Mouse (Mus musculus): ENCODE measurements around the gene Eif4ebp2. TPM values are rescaled to one million over a fixed set of nuclear protein-coding genes. Genes with fewer than 3 reads are reported as not detected.

Gene Eif4ebp2
- polyA plus RNA-seq, 1 experiment from 2014 or later: 62.5 TPM

GRCm38 (mm10) chr10:61390148-61390547 lies 62.3 kb downstream of the Eif4ebp2 start:
- Histone ChIP-seq H3K4me2 (replicated peaks; ENCODE audit: low read depth, low read length) (no peak overlapping the region), H3K27ac (ENCODE audit: low read length) (peak overlapping the region; percentile 51; the same call in 1 of the 2 replicates), H3K36me3 (ENCODE audit: insufficient read depth, low read length) (no peaks in the 10 kb centered on the region), H3K9ac (replicated peaks; ENCODE audit: low read depth) (no peak overlapping the region), H3K27me3 (replicated peaks; ENCODE audit: insufficient read depth, low read length) (no peaks in the 10 kb centered on the region), H3K9me3 (ENCODE audit: low read length) (no peaks in the 10 kb centered on the region), H3K4me3 (ENCODE audit: low read depth, low read length) (no peak overlapping the region), H3K4me1 (ENCODE audit: insufficient read depth, low read depth, low read length) (no peaks in the 10 kb centered on the region)
- 41% methylated on average over 2 of the region's 2 CpGs for WGBS
- TF ChIP-seq EP300 (IDR thresholded peaks at IDR 0.05) (peak; percentile 57; the same call in 1 of the 2 replicates), CTCF (IDR thresholded peaks at IDR 0.05) (no peak)
- peak; percentile 7; the same call in 1 of the 2 replicates for ATAC-seq
- DNase-seq (ENCODE audit: low spot score): peak; percentile 67

GRCm38 (mm10) chr10:61389020-61389419 lies 63.4 kb downstream of the Eif4ebp2 start:
- Histone ChIP-seq H3K4me1 (ENCODE audit: insufficient read depth, low read depth, low read length) (peaks cover 2% of the 10 kb centered on the region), H3K4me3 (ENCODE audit: low read depth, low read length) (no peak overlapping the region), H3K27me3 (replicated peaks; ENCODE audit: insufficient read depth, low read length) (no peaks in the 10 kb centered on the region), H3K9ac (replicated peaks; ENCODE audit: low read depth) (no peak overlapping the region), H3K27ac (ENCODE audit: low read length) (no peak overlapping the region), H3K9me3 (ENCODE audit: low read length) (no peaks in the 10 kb centered on the region), H3K36me3 (ENCODE audit: insufficient read depth, low read length) (no peaks in the 10 kb centered on the region), H3K4me2 (replicated peaks; ENCODE audit: low read depth, low read length) (no peak overlapping the region)
- TF ChIP-seq EP300 (IDR thresholded peaks at IDR 0.05) (no peak), CTCF (IDR thresholded peaks at IDR 0.05) (no peak)
- ATAC-seq (no peak), DNase-seq (ENCODE audit: low spot score) (no peak)
- WGBS: 90% methylated on average over 5 of the region's 5 CpGs

- Histone ChIP-seq H3K27ac (ENCODE audit: low read length) (peak overlapping the region; percentile 62; the same call in 1 of the 2 replicates), H3K36me3 (ENCODE audit: insufficient read depth, low read length) (no peaks in the 10 kb centered on the region), H3K4me1 (ENCODE audit: insufficient read depth, low read depth, low read length) (peaks cover 11% of the 10 kb centered on the region), H3K4me3 (ENCODE audit: low read depth, low read length) (no peak overlapping the region), H3K27me3 (replicated peaks; ENCODE audit: insufficient read depth, low read length) (no peaks in the 10 kb centered on the region), H3K9me3 (ENCODE audit: low read length) (no peaks in the 10 kb centered on the region), H3K9ac (replicated peaks; ENCODE audit: low read depth) (no peak overlapping the region), H3K4me2 (replicated peaks; ENCODE audit: low read depth, low read length) (no peak overlapping the region)
- DNase-seq (ENCODE audit: low spot score) (peak; percentile 92), ATAC-seq (peak; percentile 59)
- 36% methylated on average over 6 of the region's 6 CpGs for WGBS
- TF ChIP-seq EP300 (IDR thresholded peaks at IDR 0.05) (peak; percentile 84), CTCF (IDR thresholded peaks at IDR 0.05) (no peak)
Measured at GRCm38 (mm10) chr10:61386284-61386683, 66.2 kb downstream of the Eif4ebp2 start.

- peak overlapping the region; percentile 76 for H3K27ac ChIP-seq (ENCODE audit: low read length)
- peaks cover 13% of the 10 kb centered on the region for H3K4me1 ChIP-seq (ENCODE audit: insufficient read depth, low read depth, low read length)
- no peak overlapping the region for H3K4me3 ChIP-seq (ENCODE audit: low read depth, low read length)
- peak; percentile 86 for DNase-seq (ENCODE audit: low spot score)
- H3K9me3 ChIP-seq (ENCODE audit: low read length): no peaks in the 10 kb centered on the region
- WGBS: 55% methylated on average over 6 of the region's 6 CpGs
- H3K4me2 ChIP-seq (replicated peaks; ENCODE audit: low read depth, low read length): no peak overlapping the region
- H3K9ac ChIP-seq (replicated peaks; ENCODE audit: low read depth): no peak overlapping the region
- H3K27me3 ChIP-seq (replicated peaks; ENCODE audit: insufficient read depth, low read length): no peaks in the 10 kb centered on the region
- H3K36me3 ChIP-seq (ENCODE audit: insufficient read depth, low read length): no peaks in the 10 kb centered on the region
- ATAC-seq: peak; percentile 32
- TF ChIP-seq EP300 (IDR thresholded peaks at IDR 0.05) (no peak), CTCF (IDR thresholded peaks at IDR 0.05) (no peak)
Measured at GRCm38 (mm10) chr10:61385174-61385573, 67.3 kb downstream of the Eif4ebp2 start.

GRCm38 (mm10) chr10:61383715-61384047 lies 68.8 kb downstream of the Eif4ebp2 start:
- H3K4me1 ChIP-seq (ENCODE audit: insufficient read depth, low read depth, low read length): peaks cover 24% of the 10 kb centered on the region
- no peaks in the 10 kb centered on the region for H3K36me3 ChIP-seq (ENCODE audit: insufficient read depth, low read length)
- H3K27ac ChIP-seq (ENCODE audit: low read length): peak overlapping the region; percentile 78; the same call in 1 of the 2 replicates
- no peaks in the 10 kb centered on the region for H3K9me3 ChIP-seq (ENCODE audit: low read length)
- ATAC-seq (0 out of 2 replicates have a peak, but pooled peaks have one; percentile 1), DNase-seq (ENCODE audit: low spot score) (no peak)
- 1% methylated on average over 11 of the region's 11 CpGs for WGBS
- no peak for TF ChIP-seq EP300 (IDR thresholded peaks at IDR 0.05)
- no peak for TF ChIP-seq CTCF (IDR thresholded peaks at IDR 0.05)
- H3K4me2 ChIP-seq (replicated peaks; ENCODE audit: low read depth, low read length): peak overlapping the region; percentile 89
- H3K9ac ChIP-seq (replicated peaks; ENCODE audit: low read depth): peak overlapping the region; percentile 72
- no peaks in the 10 kb centered on the region for H3K27me3 ChIP-seq (replicated peaks; ENCODE audit: insufficient read depth, low read length)
- peak overlapping the region; percentile 76 for H3K4me3 ChIP-seq (ENCODE audit: low read depth, low read length)

DNA sequence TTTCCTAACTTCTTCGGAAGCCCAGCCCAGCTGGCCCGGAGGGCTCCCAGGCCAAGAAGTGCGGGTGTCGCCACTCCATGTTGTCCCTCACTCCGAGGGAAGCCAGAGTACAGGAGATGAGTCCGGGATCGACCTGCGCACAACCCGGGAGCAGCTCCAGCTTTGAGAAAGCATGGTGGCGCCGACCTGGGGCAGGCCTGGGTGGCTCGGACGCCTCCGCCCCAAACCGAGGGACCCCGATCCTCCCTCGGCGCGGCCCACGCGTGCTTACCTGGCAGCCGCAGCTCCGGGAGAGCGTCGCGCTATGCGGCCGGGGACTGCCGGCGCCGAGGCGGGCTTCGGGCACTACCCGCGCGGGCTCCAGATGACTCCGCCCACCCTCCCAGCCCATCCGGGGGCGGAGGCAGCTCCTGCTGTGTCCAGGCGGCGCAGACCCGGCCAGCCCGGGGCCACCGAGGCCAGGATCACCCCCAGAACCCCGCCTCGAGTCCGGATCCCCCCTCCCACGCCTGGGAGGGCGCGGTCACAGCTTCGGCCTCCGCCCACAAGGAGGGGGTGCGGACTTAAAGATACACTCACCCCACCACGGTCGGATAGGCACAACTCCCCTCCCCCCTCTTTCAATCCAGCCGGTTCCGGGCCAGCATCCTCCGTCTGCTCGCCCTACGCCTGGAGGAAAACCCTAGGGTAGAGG lies 69.3 kb downstream of the Eif4ebp2 start, which contains the start of gene Pald1:
TSS of gene Pald1 (minus strand) at position 510 of the 694 bp plus-strand sequence.
- no peaks in the 10 kb centered on the region for H3K27me3 ChIP-seq (replicated peaks; ENCODE audit: insufficient read depth, low read length)
- peak within 1 kb of the TSS; percentile 72 for H3K9ac ChIP-seq (replicated peaks; ENCODE audit: low read depth)
- TF ChIP-seq CTCF (IDR thresholded peaks at IDR 0.05): peak; percentile 13; the same call in 1 of the 2 replicates
- no peak for TF ChIP-seq EP300 (IDR thresholded peaks at IDR 0.05)
- WGBS: 4% methylated on average over 58 of the region's 60 CpGs
- H3K9me3 ChIP-seq (ENCODE audit: low read length): no peaks in the 10 kb centered on the region
- H3K4me1 ChIP-seq (ENCODE audit: insufficient read depth, low read depth, low read length): peaks cover 25% of the 10 kb centered on the region
- peak within 1 kb of the TSS; percentile 89 for H3K4me2 ChIP-seq (replicated peaks; ENCODE audit: low read depth, low read length)
- H3K36me3 ChIP-seq (ENCODE audit: insufficient read depth, low read length): no peaks in the 10 kb centered on the region
- peak within 1 kb of the TSS; percentile 78 for H3K27ac ChIP-seq (ENCODE audit: low read length)
- ATAC-seq (peak; percentile 83), DNase-seq (ENCODE audit: low spot score) (peak; percentile 93)
- peak within 1 kb of the TSS; percentile 76 for H3K4me3 ChIP-seq (ENCODE audit: low read depth, low read length)
